Mouse (Mus musculus) hindbrain, embryonic 14.5 days (tissue): ENCODE measurements at regions not wholly inside any gene's neighbourhood (a gene's known extent, or its start where the extent isn't known, plus 50 kb on each side); places are given as distances from the start of the nearest gene placed in this dataset.

Experiments
- ATAC-seq: fragments of 200-750 bp; cut with Nextera tagmentation; 2 replicates; pipeline ENCODE4 v1.8.0; 2017; ENCODE audit warnings: moderate number of reproducible peaks, mild to moderate bottlenecking, moderate TSS enrichment, moderate library complexity; ENCODE audit not compliant: low FRiP score
- DNase-seq: peaks from one replicate; pipeline ENCODE4 v3.0.0-alpha.2; 2015; ENCODE audit warnings: low spot score
- H3K27ac ChIP-seq: fragments of 300-500 bp; sonication (generic); 2 replicates; pipeline ENCODE4 v1.5.1; 2014; ENCODE audit warnings: mild to moderate bottlenecking, moderate library complexity
- H3K27me3 ChIP-seq: fragments of 300-500 bp; sonication (generic); 2 replicates; pipeline ENCODE4 v1.6.1; 2014; ENCODE audit warnings: mild to moderate bottlenecking, low read length, mixed read lengths; ENCODE audit not compliant: control insufficient read depth, insufficient read depth
- H3K36me3 ChIP-seq: fragments of 300-500 bp; sonication (generic); replicated peaks from 2 replicates; pipeline ENCODE4 v1.6.1; 2014; ENCODE audit not compliant: control insufficient read depth, insufficient read depth
- H3K4me1 ChIP-seq: fragments of 300-500 bp; sonication (generic); replicated peaks from 2 replicates; pipeline ENCODE4 v1.6.1; 2014; ENCODE audit warnings: antibody characterized with exemption, low read length, mixed read lengths; ENCODE audit not compliant: control insufficient read depth, insufficient read depth
- H3K4me2 ChIP-seq: fragments of 300-500 bp; sonication (generic); replicated peaks from 2 replicates; pipeline ENCODE4 v1.6.1; 2014; ENCODE audit warnings: mild to moderate bottlenecking, moderate library complexity
- H3K4me3 ChIP-seq: fragments of 300-500 bp; sonication (generic); replicated peaks from 2 replicates; pipeline ENCODE4 v1.5.1; 2014; ENCODE audit warnings: mild to moderate bottlenecking, low read length
- H3K9ac ChIP-seq: fragments of 300-500 bp; sonication (generic); 2 replicates; pipeline ENCODE4 v1.6.1; 2014
- H3K9me3 ChIP-seq: fragments of 300-500 bp; sonication (generic); 2 replicates; pipeline ENCODE4 v1.6.1; 2016; ENCODE audit warnings: low read length; ENCODE audit not compliant: control insufficient read depth
- WGBS: fragments of 180-500 bp; shearing (Covaris S2); extraction: QIAGEN DNeasy Blood & Tissue Kit; methylation state at CpG from one replicate; pipeline ENCODE4 v1.1.7; 2014; 5-methylcytosine and 5-hydroxymethylcytosine counted together

DNA sequence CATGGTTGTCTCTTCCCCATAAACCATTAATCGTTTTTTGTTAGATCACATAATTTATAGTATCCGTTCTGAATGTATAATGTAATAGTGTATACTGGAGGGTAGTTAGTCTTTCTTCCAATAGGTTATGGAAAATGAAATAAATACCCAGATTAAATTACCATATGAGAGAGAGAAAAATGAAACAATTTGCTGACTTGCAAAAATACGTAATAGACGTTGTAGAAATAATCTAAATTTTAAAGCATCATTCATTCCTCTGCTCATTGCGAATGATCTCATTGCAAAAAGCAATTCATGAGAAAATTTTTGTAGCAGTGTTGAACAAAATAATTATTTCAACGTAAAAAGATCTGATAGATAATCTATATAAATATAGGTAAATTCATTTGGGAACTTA lies 185.2 kb upstream of the Sp4 start:
- no peak for DNase-seq
- WGBS = 78% methylated on average over 6 of the region's 6 CpGs

DNA sequence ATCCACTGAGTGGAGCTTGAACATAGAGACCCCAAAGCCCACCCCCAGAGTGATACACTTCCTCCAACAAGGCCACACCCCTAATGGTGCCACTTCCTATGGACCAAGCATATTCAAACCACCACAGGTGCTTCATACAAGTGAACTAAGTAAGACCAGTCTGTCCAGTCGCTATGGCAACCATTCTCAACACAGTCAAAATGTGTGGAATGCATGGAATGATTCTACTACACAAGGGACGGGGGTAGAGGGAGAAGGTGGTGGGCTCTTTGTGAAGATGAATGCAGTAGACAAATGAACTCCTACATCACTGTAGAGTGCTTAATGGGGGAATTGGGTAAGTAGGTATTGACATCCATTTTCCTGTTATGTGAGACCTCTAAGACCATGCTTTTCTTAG lies 180.1 kb upstream of the Sp4 start:
- H3K9ac ChIP-seq = no peak overlapping the region
- H3K9me3 ChIP-seq = no peaks in the 10 kb centered on the region
- DNase-seq (no peak), ATAC-seq (no peak)
- no peak overlapping the region for H3K4me2 ChIP-seq
- H3K36me3 ChIP-seq = no peaks in the 10 kb centered on the region
- H3K4me3 ChIP-seq = no peak overlapping the region
- 42% methylated on average over 2 of the region's 2 CpGs for WGBS
- H3K4me1 ChIP-seq = no peaks in the 10 kb centered on the region
- H3K27ac ChIP-seq = no peak overlapping the region
- no peaks in the 10 kb centered on the region for H3K27me3 ChIP-seq

More for the DNA sequence above, 185.2 kb upstream of the Sp4 start:
- Histone ChIP-seq H3K36me3 (no peaks in the 10 kb centered on the region), H3K9ac (no peak overlapping the region), H3K4me3 (no peak overlapping the region), H3K9me3 (0 out of 2 replicates have a peak, but pooled peaks cover 3% of the 10 kb centered on the region), H3K4me1 (0 out of 2 replicates have a peak, but pooled peaks cover 5% of the 10 kb centered on the region), H3K27me3 (no peaks in the 10 kb centered on the region), H3K4me2 (no peak overlapping the region), H3K27ac (no peak overlapping the region)
- no peak for ATAC-seq

DNA sequence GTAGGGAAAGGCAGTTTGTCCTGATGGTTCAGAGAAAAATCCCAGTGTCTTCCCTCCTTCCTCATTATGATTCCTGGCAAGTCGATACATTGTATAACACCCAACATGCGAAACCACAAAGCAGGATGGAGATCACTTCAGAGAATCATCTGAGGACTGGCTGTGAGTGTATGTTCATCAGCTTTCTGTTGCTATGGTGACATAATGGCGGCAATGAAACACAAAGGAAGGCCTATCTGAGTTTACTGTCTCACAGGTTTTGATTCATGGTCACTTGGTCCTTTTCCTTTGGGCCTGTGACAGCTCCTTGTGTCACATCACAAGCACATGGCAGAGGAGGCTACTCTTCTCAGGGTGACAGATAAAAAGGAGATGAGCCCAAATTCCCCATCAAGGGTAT lies 173.5 kb upstream of the Sp4 start:
- WGBS = 53% methylated on average over 3 of the region's 3 CpGs

DNA sequence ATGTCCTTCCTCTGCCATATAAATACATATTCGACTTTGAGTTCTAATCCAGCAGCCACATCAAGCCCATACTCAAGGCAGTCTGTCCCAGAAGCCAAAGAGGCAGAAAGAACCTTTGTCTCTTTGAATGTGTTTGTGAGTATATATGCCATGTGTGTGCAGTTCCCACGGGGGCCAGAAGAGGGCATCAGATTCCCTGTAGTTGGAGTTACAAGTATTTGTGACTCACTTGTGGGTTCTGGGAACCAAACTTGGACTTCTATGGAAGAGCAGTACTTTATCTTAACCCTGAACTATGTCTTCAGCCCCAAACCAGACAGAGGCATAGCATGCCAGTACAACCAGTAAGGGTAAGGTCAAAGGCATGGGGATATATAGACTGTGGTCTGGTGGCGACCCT lies 165.6 kb upstream of the Sp4 start:
- Histone ChIP-seq H3K4me1 (no peaks in the 10 kb centered on the region), H3K27ac (no peak overlapping the region), H3K4me2 (no peak overlapping the region), H3K4me3 (no peak overlapping the region), H3K9me3 (no peaks in the 10 kb centered on the region), H3K27me3 (peaks cover 21% of the 10 kb centered on the region; the same call in 1 of the 2 replicates), H3K9ac (no peak overlapping the region), H3K36me3 (no peaks in the 10 kb centered on the region)
- DNase-seq (no peak), ATAC-seq (no peak)
- 84% methylated on average over 3 of the region's 3 CpGs for WGBS

More for the DNA sequence above, 173.5 kb upstream of the Sp4 start:
- DNase-seq (no peak), ATAC-seq (no peak)
- H3K4me2 ChIP-seq = no peak overlapping the region
- no peaks in the 10 kb centered on the region for H3K4me1 ChIP-seq
- no peaks in the 10 kb centered on the region for H3K9me3 ChIP-seq
- H3K9ac ChIP-seq = no peak overlapping the region
- no peaks in the 10 kb centered on the region; the same call in 1 of the 2 replicates for H3K27me3 ChIP-seq
- no peak overlapping the region for H3K4me3 ChIP-seq
- H3K27ac ChIP-seq = no peak overlapping the region
- H3K36me3 ChIP-seq = no peaks in the 10 kb centered on the region

DNA sequence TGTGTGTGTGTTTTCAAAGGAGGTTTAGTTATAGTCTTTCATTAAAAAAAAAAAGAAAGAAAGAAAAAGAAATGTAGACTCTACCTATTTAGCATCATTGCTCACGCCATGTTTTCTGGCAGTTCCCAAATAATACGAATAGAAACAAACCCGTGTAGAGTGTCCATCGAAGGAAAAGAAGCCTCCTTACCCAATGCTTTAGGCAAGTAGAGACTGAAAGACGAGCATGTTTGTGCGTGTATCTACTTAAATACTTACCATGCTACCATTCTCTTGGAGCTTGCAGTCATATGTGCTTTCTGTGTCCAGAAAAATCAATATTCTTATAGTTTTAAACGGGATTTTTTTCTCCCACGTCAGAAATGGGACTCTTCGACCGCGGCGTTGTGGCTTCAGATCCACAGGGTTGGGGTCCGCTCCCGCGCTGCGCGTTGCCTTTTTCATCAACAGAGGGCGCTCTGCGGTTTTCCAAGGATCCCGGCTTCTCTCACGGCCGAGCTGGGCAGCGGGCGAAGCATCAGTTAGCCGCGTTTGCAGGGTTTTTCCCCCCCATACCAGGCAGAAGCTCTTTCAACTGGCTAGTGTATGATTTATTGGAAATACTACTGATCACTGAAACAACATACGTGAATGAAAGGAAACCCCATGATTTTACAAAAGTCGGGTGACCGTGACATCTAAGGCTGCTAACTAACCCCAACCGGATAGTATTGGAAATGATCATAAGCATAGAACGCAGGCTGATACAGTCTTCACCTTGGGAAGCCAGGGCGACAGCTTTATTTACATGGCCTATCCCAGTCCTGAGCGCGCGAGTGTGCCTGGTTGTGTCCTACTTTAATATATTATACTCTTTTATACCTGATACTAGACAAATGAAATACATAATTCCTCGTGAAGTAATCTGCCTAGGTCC lies 156.5 kb upstream of the Sp4 start:
- H3K9ac ChIP-seq = 0 out of 2 replicates have a peak overlapping the region, but pooled peaks have one; percentile 4
- no peaks in the 10 kb centered on the region for H3K9me3 ChIP-seq
- H3K4me2 ChIP-seq = peak overlapping the region; percentile 47
- H3K4me3 ChIP-seq = 0 out of 2 replicates have a peak overlapping the region, but pooled peaks have one; percentile 10
- peak; percentile 90 for ATAC-seq
- no peaks in the 10 kb centered on the region for H3K4me1 ChIP-seq
- H3K36me3 ChIP-seq = no peaks in the 10 kb centered on the region
- peak; percentile 93 for DNase-seq
- peaks cover 69% of the 10 kb centered on the region for H3K27me3 ChIP-seq
- 9% methylated on average over 36 of the region's 36 CpGs for WGBS
- no peak overlapping the region for H3K27ac ChIP-seq

DNA sequence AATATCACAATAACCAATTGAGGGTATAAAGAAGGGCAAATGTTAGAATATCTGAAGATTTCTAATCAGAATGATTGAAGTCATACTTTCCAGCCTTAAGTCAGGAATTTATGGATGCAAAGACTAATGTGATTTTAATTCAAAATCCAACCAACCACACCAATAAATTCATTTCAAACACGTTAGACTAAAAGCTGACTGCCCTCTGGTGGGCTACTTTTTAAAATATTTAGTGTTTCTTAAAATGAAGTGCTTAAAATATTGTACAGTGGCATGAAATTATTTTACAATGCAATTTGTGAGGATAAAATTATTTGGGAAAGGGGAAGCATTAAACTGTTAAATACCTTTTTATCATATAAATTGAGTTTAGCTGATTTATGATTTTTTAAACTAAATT lies 154.4 kb upstream of the Sp4 start:
- Histone ChIP-seq H3K27me3 (peaks cover 49% of the 10 kb centered on the region), H3K36me3 (no peaks in the 10 kb centered on the region), H3K4me1 (no peaks in the 10 kb centered on the region), H3K4me2 (no peak overlapping the region), H3K9me3 (no peaks in the 10 kb centered on the region), H3K4me3 (no peak overlapping the region), H3K9ac (no peak overlapping the region), H3K27ac (no peak overlapping the region)
- DNase-seq (peak; percentile 68), ATAC-seq (no peak)
- 13% methylated on average over 1 of the region's 1 CpGs for WGBS

DNA sequence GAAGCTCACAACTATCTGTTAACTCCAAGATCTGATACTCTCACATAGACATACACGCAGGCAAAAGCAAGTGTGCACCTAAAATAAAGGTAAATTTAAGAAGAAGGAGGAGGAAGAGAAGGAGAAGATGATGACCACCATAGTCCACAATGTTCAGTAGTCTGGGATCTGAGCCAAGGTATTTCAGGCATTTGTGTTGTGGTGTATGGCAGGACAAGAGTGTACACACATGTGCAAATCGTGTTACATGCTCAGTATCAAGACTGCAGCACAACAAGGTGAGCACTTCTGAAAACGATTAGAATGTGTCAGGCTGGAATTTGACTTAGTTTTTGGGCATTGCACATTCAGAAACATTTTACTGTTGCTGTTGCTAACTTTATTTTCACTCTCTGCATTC lies 138.4 kb upstream of the Sp4 start:
- Histone ChIP-seq H3K36me3 (no peaks in the 10 kb centered on the region), H3K27me3 (no peaks in the 10 kb centered on the region), H3K4me1 (no peaks in the 10 kb centered on the region), H3K27ac (no peak overlapping the region), H3K4me3 (no peak overlapping the region), H3K4me2 (no peak overlapping the region), H3K9me3 (no peaks in the 10 kb centered on the region), H3K9ac (no peak overlapping the region)
- 85% methylated on average over 3 of the region's 3 CpGs for WGBS
- ATAC-seq = no peak
- DNase-seq = no peak

DNA sequence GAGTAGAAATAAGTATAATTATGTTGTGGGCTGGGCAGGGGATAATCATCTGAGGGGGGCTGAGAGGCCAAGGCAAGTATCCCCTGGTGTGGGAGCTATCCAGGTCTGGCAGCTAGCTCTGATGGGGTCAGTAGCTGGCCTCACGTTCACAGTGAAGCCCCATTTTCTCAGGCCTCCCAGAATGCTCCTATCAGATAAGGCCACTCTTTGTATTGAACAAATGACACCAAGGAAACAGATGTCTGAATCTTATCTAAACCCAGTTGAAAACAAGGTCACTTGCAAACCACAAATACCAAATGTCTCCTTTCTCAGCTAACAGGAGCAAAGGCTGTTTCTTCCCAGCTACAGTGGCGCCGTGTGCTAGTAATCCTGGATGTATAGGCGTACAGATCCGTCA lies 137.6 kb upstream of the Sp4 start:
- Histone ChIP-seq H3K4me1 (no peaks in the 10 kb centered on the region), H3K27me3 (no peaks in the 10 kb centered on the region), H3K9ac (no peak overlapping the region), H3K4me3 (no peak overlapping the region), H3K27ac (no peak overlapping the region), H3K9me3 (no peaks in the 10 kb centered on the region), H3K4me2 (no peak overlapping the region), H3K36me3 (no peaks in the 10 kb centered on the region)
- WGBS = 89% methylated on average over 5 of the region's 5 CpGs
- ATAC-seq (no peak), DNase-seq (no peak)

DNA sequence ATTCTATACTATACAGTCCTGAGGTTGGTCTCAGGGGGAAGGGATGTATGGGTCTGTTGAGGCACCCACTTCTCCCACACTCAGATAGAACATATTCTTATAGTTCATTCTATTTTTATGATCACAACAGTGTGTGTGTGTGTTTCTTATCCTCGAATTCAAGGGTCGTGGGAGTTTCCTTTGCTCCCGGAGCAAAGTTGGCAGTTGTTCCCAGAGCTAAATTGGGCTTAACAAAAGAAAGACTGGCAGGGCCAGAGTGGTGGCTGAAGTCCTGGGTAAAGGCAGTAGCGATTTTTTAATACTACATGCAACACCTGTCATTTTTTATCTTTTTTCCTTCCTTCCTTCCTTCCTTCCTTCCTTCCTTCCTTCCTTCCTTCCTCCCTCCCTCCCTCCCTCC lies 131.5 kb upstream of the Sp4 start:
- Histone ChIP-seq H3K9ac (no peak overlapping the region), H3K36me3 (no peaks in the 10 kb centered on the region), H3K9me3 (no peaks in the 10 kb centered on the region), H3K4me1 (no peaks in the 10 kb centered on the region), H3K27me3 (no peaks in the 10 kb centered on the region), H3K27ac (no peak overlapping the region), H3K4me3 (no peak overlapping the region), H3K4me2 (no peak overlapping the region)
- ATAC-seq (no peak), DNase-seq (no peak)
- WGBS = 72% methylated on average over 4 of the region's 4 CpGs
